Mouse (Mus musculus): ENCODE results near the gene Lhx4. TPM values are rescaled to one million over a fixed set of nuclear protein-coding genes. Genes with fewer than 3 reads are reported as not detected.

Gene Lhx4
- polyA plus RNA-seq (2015; fragmentation: Nextera tagmentation; extraction: Ambion mirVana) = not detected in 2 replicates

DNA sequence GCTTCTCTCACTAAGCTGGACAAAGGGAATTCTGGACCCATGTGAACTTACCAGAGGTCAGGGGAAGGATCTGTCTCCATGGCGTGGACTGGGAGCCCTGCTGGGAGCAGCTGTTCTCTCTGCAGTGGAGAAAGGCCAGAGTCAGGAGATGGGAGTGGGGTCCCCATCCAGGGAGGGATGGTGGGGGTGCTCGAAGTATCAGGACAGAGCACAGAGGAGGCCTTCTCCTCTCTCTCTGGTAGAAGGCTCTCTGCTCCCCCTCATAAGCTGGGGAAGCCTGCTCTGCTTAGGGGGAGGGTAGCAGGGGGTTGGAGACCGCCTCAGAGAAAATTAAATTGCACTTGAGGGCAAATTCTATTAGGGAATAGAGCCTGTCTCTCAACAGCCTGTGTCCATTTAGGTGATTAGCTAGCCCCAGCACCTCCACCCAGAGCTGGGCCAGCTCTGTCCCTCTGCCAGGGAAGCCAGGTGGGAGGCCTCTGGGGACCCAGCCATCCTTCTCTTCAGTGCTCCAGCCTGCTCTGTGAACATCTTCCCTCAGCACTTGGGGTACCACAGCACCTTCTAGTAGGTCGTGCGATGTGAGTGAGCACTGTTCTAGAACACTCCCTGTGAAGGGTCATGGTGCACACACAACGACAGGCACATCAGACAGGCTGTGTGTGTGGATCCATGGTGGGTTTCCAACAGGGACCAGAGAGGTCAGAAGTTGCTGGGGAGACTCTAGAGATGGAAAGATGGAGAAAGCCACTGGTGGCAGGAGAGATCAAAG lies at the start of gene Lhx4:
Gene Lhx4, minus strand, starts transcription at position 201 of the 772 bp plus-strand sequence.
- DNase-seq (no peak), ATAC-seq (no peak)
- no peaks in the 10 kb centered on the region for H3K4me1 ChIP-seq (ENCODE audit: insufficient read depth)
- H3K27ac ChIP-seq (ENCODE audit: low read depth) = no peak within 1 kb of the TSS
- H3K9ac ChIP-seq (replicated peaks) = no peak within 1 kb of the TSS
- H3K27me3 ChIP-seq (ENCODE audit: insufficient read depth, low read length) = peaks cover 44% of the 10 kb centered on the region
- TF ChIP-seq CTCF (IDR thresholded peaks at IDR 0.05; ENCODE audit: low read depth) (no peak), EP300 (IDR thresholded peaks at IDR 0.05; ENCODE audit: low read depth) (no peak)
- 65% methylated on average over 6 of the region's 6 CpGs for WGBS (ENCODE audit: insufficient replicate concordance)
- no peak within 1 kb of the TSS for H3K4me3 ChIP-seq (ENCODE audit: low read depth, low read length)
- no peaks in the 10 kb centered on the region for H3K9me3 ChIP-seq (ENCODE audit: low read length)
- no peaks in the 10 kb centered on the region for H3K36me3 ChIP-seq (replicated peaks; ENCODE audit: insufficient read depth, low read length)
- H3K4me2 ChIP-seq (ENCODE audit: low read depth, low read length) = no peak within 1 kb of the TSS

DNA sequence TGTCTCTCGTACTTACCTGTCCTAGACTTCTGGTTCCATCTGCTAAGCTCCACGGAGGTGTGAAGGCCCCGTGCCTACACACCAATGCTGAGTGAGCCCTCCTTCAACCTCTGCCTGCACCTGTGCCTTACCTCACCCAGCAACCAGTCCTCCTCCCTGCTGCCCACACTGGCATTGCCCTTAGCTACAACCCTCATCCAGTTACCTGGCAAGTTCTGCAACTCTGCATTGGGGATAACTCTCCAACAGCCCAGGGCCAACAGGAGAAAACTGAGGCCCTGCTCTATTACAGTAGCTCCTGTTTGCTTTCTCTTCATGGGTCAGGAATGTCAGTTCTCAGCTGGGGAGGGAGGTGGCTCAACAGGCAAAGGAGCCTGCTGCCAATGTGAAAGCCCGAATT lies 46.5 kb upstream of the Lhx4 start:
- Histone ChIP-seq H3K9me3 (ENCODE audit: low read length) (no peaks in the 10 kb centered on the region), H3K27ac (ENCODE audit: low read depth) (no peak overlapping the region), H3K27me3 (ENCODE audit: insufficient read depth, low read length) (no peaks in the 10 kb centered on the region), H3K4me3 (ENCODE audit: low read depth, low read length) (no peak overlapping the region), H3K4me2 (ENCODE audit: low read depth, low read length) (no peak overlapping the region), H3K4me1 (ENCODE audit: insufficient read depth) (peaks cover 16% of the 10 kb centered on the region), H3K36me3 (replicated peaks; ENCODE audit: insufficient read depth, low read length) (peaks cover 49% of the 10 kb centered on the region), H3K9ac (replicated peaks) (no peak overlapping the region)
- 94% methylated on average over 4 of the region's 4 CpGs for WGBS (ENCODE audit: insufficient replicate concordance)
- ATAC-seq (no peak), DNase-seq (no peak)
- TF ChIP-seq CTCF (IDR thresholded peaks at IDR 0.05; ENCODE audit: low read depth) (no peak), EP300 (IDR thresholded peaks at IDR 0.05; ENCODE audit: low read depth) (no peak)

DNA sequence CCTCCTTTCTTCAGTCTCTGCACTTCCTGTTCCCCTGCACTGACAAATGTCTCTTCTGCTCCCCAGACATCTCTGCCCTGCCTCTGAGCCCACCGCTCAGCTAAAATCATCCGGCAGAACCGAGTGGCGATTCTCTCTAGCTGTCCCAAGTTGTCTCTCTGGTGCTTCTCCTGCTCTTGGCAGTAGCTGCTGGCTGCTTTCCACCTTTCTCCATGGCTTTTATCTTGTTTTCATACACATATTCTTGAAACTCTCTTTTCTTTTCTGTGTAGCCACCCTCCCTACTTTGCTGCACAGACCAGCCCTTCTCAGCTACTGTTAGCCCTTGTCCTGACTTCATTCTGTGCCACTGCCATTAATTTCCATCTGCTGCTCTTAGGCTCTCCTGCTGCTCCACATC lies 45.9 kb upstream of the Lhx4 start:
- WGBS (ENCODE audit: insufficient replicate concordance) = 72% methylated on average over 4 of the region's 4 CpGs
- DNase-seq (no peak), ATAC-seq (no peak)
- H3K27me3 ChIP-seq (ENCODE audit: insufficient read depth, low read length) = no peaks in the 10 kb centered on the region
- peak overlapping the region; percentile 70; the same call in 1 of the 2 replicates for H3K27ac ChIP-seq (ENCODE audit: low read depth)
- no peaks in the 10 kb centered on the region for H3K9me3 ChIP-seq (ENCODE audit: low read length)
- H3K9ac ChIP-seq (replicated peaks) = no peak overlapping the region
- H3K4me1 ChIP-seq (ENCODE audit: insufficient read depth) = peaks cover 16% of the 10 kb centered on the region
- peaks cover 55% of the 10 kb centered on the region for H3K36me3 ChIP-seq (replicated peaks; ENCODE audit: insufficient read depth, low read length)
- H3K4me3 ChIP-seq (ENCODE audit: low read depth, low read length) = no peak overlapping the region
- TF ChIP-seq EP300 (IDR thresholded peaks at IDR 0.05; ENCODE audit: low read depth) = no peak
- no peak for TF ChIP-seq CTCF (IDR thresholded peaks at IDR 0.05; ENCODE audit: low read depth)
- H3K4me2 ChIP-seq (ENCODE audit: low read depth, low read length) = no peak overlapping the region

DNA sequence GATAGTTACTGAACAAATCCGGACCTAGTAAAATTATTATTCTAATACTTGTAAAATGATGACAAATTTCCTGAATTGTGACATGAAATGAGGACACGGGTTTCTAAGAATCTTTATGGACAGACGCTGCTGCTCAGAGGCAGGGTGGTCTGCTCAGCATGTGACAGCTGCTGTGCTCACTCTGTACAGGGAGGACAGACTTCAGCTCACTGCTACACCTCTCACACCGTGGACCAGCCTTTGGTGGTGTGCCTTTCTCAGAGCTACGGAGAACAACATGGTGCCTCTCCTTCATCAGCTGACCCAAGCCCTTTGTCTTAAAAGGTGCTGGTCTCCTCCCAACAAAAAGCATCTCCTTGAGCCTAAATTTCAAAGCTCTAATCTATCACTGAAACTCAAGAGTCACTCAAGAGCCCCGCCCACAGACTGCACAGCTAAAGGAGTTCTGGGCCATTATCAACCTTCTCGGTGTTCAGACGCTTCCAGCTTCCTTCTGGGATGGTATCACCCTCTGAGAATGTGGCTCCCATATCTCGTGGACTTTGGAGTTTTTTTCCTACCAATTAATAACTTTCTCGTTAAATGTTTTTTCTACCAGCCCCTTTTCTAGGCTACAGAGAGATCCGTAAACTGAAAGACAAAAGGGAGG lies 45.4 kb upstream of the Lhx4 start:
- Histone ChIP-seq H3K36me3 (replicated peaks; ENCODE audit: insufficient read depth, low read length) (peaks cover 56% of the 10 kb centered on the region), H3K4me2 (ENCODE audit: low read depth, low read length) (no peak overlapping the region), H3K27ac (ENCODE audit: low read depth) (peak overlapping the region; percentile 70), H3K27me3 (ENCODE audit: insufficient read depth, low read length) (no peaks in the 10 kb centered on the region), H3K4me3 (ENCODE audit: low read depth, low read length) (no peak overlapping the region), H3K9me3 (ENCODE audit: low read length) (no peaks in the 10 kb centered on the region), H3K4me1 (ENCODE audit: insufficient read depth) (peaks cover 16% of the 10 kb centered on the region), H3K9ac (replicated peaks) (no peak overlapping the region)
- WGBS (ENCODE audit: insufficient replicate concordance) = 68% methylated on average over 11 of the region's 11 CpGs
- no peak for TF ChIP-seq EP300 (IDR thresholded peaks at IDR 0.05; ENCODE audit: low read depth)
- TF ChIP-seq CTCF (IDR thresholded peaks at IDR 0.05; ENCODE audit: low read depth) = no peak
- DNase-seq (no peak), ATAC-seq (no peak)

DNA sequence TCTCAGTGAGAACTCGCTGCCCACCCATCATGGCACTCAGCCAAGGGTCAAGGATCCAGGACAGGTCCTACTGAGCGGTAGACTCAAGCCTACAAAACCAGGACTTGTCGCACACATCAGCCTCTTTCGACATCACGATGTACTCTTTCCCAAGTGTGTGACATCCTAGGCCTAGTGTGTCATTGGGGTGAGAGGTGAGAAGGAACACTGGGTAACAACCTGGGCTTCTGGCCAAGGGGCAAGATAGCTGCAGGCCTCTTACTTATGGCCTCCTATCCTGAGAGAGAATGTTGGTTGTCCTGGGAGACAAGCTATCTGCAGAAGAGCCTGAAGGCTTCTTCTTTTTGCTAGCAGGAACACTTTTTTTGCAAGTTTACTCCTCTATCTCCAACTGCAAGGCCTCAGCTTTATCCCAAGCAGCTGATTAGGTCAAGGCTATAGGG lies 44.3 kb upstream of the Lhx4 start:
- Histone ChIP-seq H3K9ac (replicated peaks) (no peak overlapping the region), H3K27me3 (ENCODE audit: insufficient read depth, low read length) (no peaks in the 10 kb centered on the region), H3K4me1 (ENCODE audit: insufficient read depth) (peaks cover 16% of the 10 kb centered on the region), H3K4me3 (ENCODE audit: low read depth, low read length) (no peak overlapping the region), H3K9me3 (ENCODE audit: low read length) (no peaks in the 10 kb centered on the region), H3K36me3 (replicated peaks; ENCODE audit: insufficient read depth, low read length) (peaks cover 55% of the 10 kb centered on the region), H3K27ac (ENCODE audit: low read depth) (peak overlapping the region; percentile 77), H3K4me2 (ENCODE audit: low read depth, low read length) (no peak overlapping the region)
- TF ChIP-seq EP300 (IDR thresholded peaks at IDR 0.05; ENCODE audit: low read depth) = peak; percentile 88
- TF ChIP-seq CTCF (IDR thresholded peaks at IDR 0.05; ENCODE audit: low read depth) = no peak
- 52% methylated on average over 5 of the region's 5 CpGs for WGBS (ENCODE audit: insufficient replicate concordance)
- ATAC-seq (peak; percentile 89), DNase-seq (peak; percentile 82)

DNA sequence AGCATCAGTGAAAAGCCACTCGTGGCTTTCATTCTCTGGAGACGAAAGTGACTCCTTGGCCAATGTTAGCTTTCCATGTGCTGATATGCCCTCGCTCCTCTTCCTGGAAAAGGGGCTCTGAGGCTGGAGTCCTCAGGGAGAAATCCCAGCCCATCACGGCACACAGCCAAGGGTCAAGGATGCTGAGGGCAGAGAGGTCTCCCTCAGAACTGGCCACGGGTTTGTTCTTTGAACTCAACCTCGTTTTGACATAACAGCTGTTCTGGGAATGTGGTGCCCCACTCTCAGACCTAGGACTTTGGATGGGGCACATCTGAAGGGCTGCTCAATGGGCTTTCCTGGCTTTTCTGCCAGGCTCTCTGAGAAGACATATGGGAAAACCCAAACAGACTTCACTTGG lies 43.4 kb upstream of the Lhx4 start:
- peaks cover 16% of the 10 kb centered on the region for H3K4me1 ChIP-seq (ENCODE audit: insufficient read depth)
- peaks cover 60% of the 10 kb centered on the region for H3K36me3 ChIP-seq (replicated peaks; ENCODE audit: insufficient read depth, low read length)
- no peak overlapping the region for H3K4me2 ChIP-seq (ENCODE audit: low read depth, low read length)
- H3K27me3 ChIP-seq (ENCODE audit: insufficient read depth, low read length) = no peaks in the 10 kb centered on the region
- WGBS (ENCODE audit: insufficient replicate concordance) = 58% methylated on average over 6 of the region's 6 CpGs
- no peaks in the 10 kb centered on the region for H3K9me3 ChIP-seq (ENCODE audit: low read length)
- H3K27ac ChIP-seq (ENCODE audit: low read depth) = peak overlapping the region; percentile 77
- no peak overlapping the region for H3K9ac ChIP-seq (replicated peaks)
- no peak for TF ChIP-seq EP300 (IDR thresholded peaks at IDR 0.05; ENCODE audit: low read depth)
- TF ChIP-seq CTCF (IDR thresholded peaks at IDR 0.05; ENCODE audit: low read depth) = no peak
- no peak overlapping the region for H3K4me3 ChIP-seq (ENCODE audit: low read depth, low read length)
- ATAC-seq (peak; percentile 26; the same call in 1 of the 2 replicates), DNase-seq (peak; percentile 54)
